Mouse (Mus musculus) macrophage (primary cell): Measurements from ENCODE around the gene Krt77. TPM values are rescaled to one million over a fixed set of nuclear protein-coding genes. Genes with fewer than 3 reads are reported as not detected.

Experiments used
- H3K27ac ChIP-seq: fragments of 350-480 bp; formaldehyde crosslinking; 2 replicates; pipeline ENCODE4 v1.9.0; 2021
- H3K36me3 ChIP-seq: fragments of 350-480 bp; formaldehyde crosslinking; 2 replicates; pipeline ENCODE4 v1.9.0; 2021; ENCODE audit errors: inconsistent target
- H3K4me3 ChIP-seq: fragments of 350-480 bp; formaldehyde crosslinking; 2 replicates; pipeline ENCODE4 v1.9.0; 2021; ENCODE audit errors: inconsistent target
- H3K79me2 ChIP-seq: fragments of 350-480 bp; formaldehyde crosslinking; 2 replicates; pipeline ENCODE4 v1.9.0; 2021; ENCODE audit errors: inconsistent target
- WGBS: methylation state at CpG from one replicate; pipeline ENCODE4 v1.1.7; 2026; ENCODE audit warnings: inconsistent platforms; ENCODE audit not compliant: missing documents; 5-methylcytosine and 5-hydroxymethylcytosine counted together
- polyA plus RNA-seq: library from polyadenylated mRNA; stranded (reverse); fragments of 250-400 nt; gene quantifications from 3 replicates; pipeline ENCODE4 v1.2.4, GENCODE M21; 2018; ENCODE audit warnings: inconsistent platforms
- total RNA-seq, 78 experiments: library from RNA; depleted of rRNA; stranded (reverse); fragments of 250-400 nt; gene quantifications; 1 replicate in 9 of 78; 2 replicates in 24 of 78; 3 replicates in 43 of 78; 4 replicates in 2 of 78; pipeline ENCODE4 v1.2.4; 2018; ENCODE audit warnings: inconsistent platforms in 56 of 78

Krt77 gene
- total RNA-seq (2018; cell fraction: chromatin; rRNA removed) = not detected
- not detected for total RNA-seq (2018; cell fraction: cytosol; rRNA removed)
- total RNA-seq (2018; cell fraction: nucleus; rRNA removed) = not detected
- polyA plus RNA-seq = not detected in 3 replicates

DNA sequence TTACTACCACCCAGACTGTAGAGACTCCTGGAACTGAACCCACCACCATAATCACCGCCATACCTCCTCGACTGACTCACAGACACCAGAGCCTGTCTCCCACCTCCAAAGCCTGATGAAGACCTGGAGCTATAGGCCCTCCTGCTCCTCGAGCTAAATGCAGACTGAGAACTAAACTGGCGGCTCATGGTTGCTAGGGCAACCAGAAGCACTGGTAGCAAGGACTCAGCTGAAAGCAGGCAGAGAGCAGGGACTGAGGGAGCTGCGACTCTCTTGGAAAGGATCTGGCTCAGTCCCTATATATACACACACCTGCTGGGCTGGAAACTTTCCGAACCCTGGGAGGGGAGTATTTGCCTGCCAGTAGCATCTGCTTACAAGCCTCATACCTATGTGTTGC lies at the start of gene Krt77:
TSS of gene Krt77 (minus strand) at position 275 of the 400 bp plus-strand sequence.
- no peak within 1 kb of the TSS for H3K27ac ChIP-seq
- no peaks in the 10 kb centered on the region for H3K79me2 ChIP-seq
- H3K36me3 ChIP-seq = no peaks in the 10 kb centered on the region
- 52% methylated on average over 6 of the region's 6 CpGs for WGBS
- no peak within 1 kb of the TSS for H3K4me3 ChIP-seq

DNA sequence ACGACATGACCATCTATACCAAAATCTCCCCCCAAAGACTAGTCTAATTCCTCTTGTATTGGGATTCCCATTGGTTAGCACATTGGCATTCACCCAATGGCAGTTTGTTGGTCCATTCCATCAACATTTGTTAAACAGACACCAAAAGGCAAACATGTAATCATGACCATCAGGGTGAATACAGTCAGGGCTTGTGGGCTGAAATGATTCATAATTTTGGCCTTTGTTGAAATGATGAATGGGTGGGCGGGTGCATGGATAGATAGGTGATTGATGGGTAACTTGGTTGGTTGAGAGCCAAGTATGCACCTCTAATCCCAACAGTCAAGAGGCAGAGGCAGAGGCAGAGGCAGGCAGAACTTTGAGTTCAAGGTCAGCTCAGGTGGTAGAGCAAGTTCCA lies 46.6 kb upstream of the Krt77 start:
- 69% methylated on average over 2 of the region's 2 CpGs for WGBS
- no peak overlapping the region for H3K4me3 ChIP-seq
- no peaks in the 10 kb centered on the region for H3K79me2 ChIP-seq
- H3K36me3 ChIP-seq = no peaks in the 10 kb centered on the region
- no peak overlapping the region for H3K27ac ChIP-seq

DNA sequence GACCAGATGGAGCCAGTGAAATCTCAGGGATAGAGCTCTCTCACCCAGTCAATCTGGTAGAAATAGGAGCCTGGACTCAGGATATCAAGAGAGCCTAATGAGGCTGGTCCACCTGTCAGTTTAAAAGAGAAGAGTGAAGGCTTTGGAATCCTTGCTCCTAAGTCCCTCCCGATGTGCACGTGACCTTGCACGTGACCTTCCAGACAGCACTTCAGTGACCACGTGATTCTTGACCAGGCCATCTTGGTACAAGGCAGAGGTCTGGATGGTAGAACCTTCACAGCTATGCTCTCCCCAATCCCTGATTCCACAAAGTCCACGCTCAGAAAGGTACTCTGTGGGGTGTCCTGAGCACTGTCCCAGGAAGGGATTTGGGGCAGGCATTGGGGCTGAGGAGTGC lies 35.3 kb upstream of the Krt77 start:
- H3K79me2 ChIP-seq = no peaks in the 10 kb centered on the region
- H3K4me3 ChIP-seq = no peak overlapping the region
- WGBS = 86% methylated on average over 5 of the region's 5 CpGs
- H3K27ac ChIP-seq = no peak overlapping the region
- no peaks in the 10 kb centered on the region for H3K36me3 ChIP-seq

DNA sequence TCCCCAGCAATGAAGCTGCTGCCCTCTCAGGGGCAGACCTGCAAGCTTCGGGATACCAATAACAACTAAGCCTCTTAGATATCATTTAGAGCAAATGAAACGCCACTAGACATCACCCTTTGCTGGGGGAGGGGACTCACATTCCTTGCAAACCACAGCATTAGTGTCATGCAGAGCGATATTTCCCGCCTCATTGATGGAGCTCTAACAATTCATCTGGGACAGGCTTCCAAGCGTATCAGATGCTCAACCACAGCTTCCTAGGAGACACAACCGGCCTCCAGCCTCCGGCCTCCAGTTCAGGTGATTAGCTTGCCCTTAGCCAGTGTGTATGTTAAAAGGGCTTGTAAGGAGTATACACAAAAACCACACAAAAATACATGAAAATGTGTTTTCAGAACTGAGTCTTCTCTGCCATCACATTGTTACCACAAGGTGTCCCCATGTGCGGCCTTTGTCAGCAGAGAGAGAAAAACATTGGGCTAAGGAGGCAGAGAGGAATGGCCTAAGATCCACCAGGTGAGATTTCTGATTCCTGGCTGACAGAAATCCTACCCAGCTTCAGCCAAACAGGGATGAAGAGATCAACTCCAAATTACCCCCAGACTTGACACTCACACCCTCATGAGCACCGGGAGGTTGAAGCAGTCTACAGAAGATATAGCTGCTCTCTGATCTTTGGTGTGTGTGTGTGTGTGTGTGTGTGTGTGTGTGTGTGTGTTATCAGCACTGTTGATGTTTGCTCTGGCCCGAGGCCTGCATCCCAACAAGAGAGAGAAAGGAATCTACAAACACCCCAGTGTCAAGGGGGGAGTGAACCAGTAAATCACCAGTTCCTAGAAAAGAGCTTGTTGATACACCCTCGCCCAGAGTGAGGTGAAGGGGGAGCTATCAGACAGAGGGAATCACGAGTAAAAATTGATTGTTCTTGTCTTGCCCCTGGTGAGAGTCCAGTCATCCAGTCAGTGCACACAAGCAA lies 33.0 kb upstream of the Krt77 start:
- Histone ChIP-seq H3K36me3 (no peaks in the 10 kb centered on the region), H3K79me2 (no peaks in the 10 kb centered on the region), H3K27ac (no peak overlapping the region), H3K4me3 (no peak overlapping the region)
- WGBS = 73% methylated on average over 12 of the region's 12 CpGs

DNA sequence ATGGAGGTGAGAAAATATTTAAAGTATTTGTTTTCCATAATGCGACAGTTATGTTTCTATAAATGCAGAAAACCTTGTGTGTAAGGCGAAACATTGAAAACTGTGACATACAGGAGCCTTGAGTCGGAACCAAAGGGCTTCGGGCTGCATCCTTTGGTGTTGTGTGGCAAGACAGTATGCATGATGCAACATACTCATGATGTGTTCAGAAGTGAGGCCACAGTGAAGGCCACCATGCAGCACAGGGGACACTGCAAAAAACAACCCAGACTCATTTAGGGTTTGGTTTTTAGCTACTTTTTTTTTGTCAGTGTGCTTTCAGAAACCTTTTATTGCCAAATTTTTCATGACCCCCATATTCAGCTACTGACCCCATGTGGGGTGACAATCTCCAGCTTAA lies 25.7 kb upstream of the Krt77 start:
- WGBS = 91% methylated on average over 4 of the region's 4 CpGs
- no peaks in the 10 kb centered on the region for H3K36me3 ChIP-seq
- no peak overlapping the region for H3K27ac ChIP-seq
- no peaks in the 10 kb centered on the region for H3K79me2 ChIP-seq
- H3K4me3 ChIP-seq = no peak overlapping the region

DNA sequence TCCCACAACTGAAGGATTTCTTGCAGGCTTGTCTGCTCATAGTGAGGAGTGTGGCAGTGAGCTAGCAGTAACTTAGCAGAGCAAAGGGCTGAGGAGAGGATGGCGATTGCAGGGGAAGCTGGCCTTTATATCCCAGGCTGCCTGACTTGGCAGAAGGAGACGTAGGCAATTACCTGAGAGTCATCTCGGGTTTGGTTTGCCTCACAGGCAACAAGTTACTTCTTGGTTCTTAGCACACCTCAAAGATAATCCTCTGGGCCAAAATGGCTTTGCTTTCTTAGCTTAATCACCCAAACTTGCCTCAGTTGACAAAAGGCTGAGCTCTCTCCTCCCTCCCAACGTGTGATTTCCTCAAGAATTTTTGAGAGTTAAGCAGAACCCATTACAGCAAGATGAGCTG lies 23.3 kb upstream of the Krt77 start, which contains the start of gene Krt76:
TSS of gene Krt76 (minus strand) at position 101 of the 400 bp plus-strand sequence.
- Histone ChIP-seq H3K79me2 (no peaks in the 10 kb centered on the region), H3K4me3 (no peak within 1 kb of the TSS), H3K27ac (no peak within 1 kb of the TSS), H3K36me3 (no peaks in the 10 kb centered on the region)
- WGBS = 65% methylated on average over 4 of the region's 4 CpGs

DNA sequence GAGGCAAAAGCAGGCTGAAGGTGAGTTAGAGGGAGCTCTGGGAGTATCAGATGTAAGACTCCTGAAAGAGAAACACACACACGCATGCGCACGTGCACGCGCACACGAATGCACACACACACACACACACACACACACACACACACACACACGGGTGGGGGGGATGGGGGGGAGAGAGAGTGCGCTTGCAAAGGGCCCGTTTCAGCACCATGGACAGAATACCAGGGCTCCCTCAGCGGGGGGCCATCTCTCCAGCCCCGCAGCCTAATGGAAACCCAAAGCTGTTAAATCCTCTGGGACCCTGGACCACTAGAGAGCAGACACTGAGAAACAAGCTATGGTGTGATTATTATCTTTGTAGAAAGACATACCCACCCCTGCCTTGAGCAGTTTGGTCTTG lies 10.3 kb upstream of the Krt77 start:
- WGBS = 30% methylated on average over 2 of the region's 11 CpGs
- Histone ChIP-seq H3K4me3 (no peak overlapping the region), H3K27ac (no peak overlapping the region), H3K79me2 (no peaks in the 10 kb centered on the region), H3K36me3 (no peaks in the 10 kb centered on the region)

DNA sequence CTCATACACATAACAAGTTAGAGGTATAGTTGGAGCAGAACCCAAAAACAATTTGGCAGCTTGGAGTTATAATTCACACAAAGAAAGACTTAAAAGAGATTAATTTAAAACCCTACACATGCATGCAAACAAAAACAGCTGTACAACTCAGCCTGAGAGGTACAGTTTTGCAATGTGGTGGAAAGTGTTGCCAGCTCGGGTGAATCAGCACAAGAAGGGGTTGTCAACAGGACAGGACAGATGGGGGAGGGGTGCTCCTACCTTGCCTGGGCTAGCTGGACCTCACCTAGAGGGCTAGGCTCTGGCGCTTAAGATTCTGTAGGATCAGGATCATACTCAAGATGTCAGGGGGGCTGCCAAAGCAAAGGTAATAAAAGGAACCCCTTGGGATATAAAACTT lies 8.5 kb upstream of the Krt77 start:
- no peaks in the 10 kb centered on the region for H3K79me2 ChIP-seq
- WGBS = 50% methylated on average over 2 of the region's 2 CpGs
- H3K27ac ChIP-seq = no peak overlapping the region
- H3K36me3 ChIP-seq = no peaks in the 10 kb centered on the region
- no peak overlapping the region for H3K4me3 ChIP-seq

DNA sequence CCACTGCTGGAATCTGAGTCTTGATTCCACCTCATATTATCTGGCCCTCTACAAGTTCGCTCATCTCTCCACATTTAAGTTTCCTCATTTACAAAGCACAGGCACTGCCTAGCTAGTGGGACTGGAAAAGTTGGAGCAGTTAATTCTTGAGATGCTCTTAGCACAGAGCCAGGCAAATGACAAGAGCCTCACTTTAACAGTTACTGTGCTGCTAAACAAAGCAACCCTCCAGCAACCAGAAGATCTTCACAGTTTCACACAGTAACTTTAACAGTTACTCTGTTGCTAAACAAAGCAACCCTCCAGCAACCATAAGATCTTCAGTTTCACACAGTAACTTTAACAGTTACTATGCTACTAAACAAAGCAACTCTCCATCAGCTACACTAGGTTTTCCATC lies 4.9 kb upstream of the Krt77 start:
- no peaks in the 10 kb centered on the region for H3K36me3 ChIP-seq
- WGBS = 85% methylated on average over 1 of the region's 1 CpGs
- no peak overlapping the region for H3K27ac ChIP-seq
- no peak overlapping the region for H3K4me3 ChIP-seq
- H3K79me2 ChIP-seq = no peaks in the 10 kb centered on the region

DNA sequence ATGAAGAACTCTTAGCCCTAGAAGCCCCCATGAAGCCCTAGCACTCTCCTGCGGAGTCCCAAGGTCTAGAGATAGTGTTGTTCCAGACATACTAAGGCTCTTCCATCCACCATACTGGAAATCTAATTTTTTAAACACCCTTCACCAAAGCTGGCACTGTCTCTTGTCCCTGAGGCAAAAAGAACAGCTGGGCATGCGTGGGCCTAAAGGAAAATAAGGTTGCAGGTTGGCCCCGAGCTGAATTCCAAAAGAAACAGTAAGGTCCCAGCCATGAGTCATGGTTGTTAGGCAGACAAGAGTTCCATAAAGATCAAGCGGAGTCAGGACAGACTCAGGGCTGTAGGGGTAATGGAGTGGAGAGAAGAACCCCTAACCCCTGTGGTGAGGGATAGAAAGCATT lies 3.7 kb upstream of the Krt77 start:
- Histone ChIP-seq H3K27ac (no peak overlapping the region), H3K79me2 (no peaks in the 10 kb centered on the region), H3K4me3 (no peak overlapping the region), H3K36me3 (no peaks in the 10 kb centered on the region)
- WGBS = 79% methylated on average over 4 of the region's 4 CpGs

DNA sequence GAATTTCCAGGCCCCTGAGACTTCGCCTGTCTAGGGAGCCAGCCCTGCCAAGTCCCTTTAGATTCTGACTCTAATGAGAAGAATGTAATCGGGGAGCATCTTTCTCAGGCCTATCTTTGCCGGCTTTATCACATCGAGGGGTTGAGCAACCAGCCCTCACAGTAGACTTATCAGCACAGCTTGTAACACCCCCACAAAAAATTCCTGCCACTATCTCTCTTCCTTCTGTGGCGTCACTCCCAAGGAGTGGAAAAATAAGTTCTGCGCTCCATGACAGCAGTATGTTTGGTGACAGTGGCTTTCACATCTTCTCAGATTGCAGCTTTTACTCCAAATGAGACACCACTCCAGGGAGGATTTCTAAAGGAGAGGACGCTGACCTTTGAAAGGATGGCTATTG lies 2.8 kb downstream of the Krt77 start:
- no peaks in the 10 kb centered on the region for H3K79me2 ChIP-seq
- no peak overlapping the region for H3K4me3 ChIP-seq
- 86% methylated on average over 7 of the region's 7 CpGs for WGBS
- no peak overlapping the region for H3K27ac ChIP-seq
- no peaks in the 10 kb centered on the region for H3K36me3 ChIP-seq

DNA sequence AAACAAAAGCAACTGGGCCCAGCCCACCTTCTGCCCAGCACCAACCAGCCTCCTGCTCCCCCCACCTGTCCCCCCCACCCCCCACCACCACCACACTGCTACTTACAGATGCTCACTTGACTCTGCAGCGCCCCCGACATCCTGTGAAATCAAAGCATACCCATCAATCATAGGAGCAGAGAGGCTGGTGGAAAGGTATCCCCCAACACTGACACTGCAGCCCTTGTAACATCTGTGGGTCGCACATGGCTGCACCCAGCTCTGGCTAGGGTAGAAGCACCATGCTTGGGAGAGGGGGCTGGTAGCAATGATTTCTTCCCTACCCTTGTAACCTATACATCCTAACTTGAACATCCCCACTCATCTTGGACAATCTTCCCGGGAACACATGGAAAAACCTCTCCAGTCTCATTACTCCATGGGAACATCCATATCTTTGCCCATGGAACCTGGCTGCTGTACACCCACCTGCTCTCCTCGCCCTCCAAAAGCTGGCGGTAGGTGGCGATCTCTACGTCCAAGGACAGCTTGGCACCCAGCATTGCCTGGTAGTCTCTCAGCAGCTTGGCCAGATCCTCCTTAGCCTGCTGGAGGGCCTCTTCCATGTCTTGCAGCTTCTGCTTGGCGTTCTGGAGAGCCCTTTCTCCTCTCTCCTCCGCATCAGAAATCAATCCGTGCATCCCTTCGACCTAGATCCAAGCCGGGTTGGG lies 8.9 kb downstream of the Krt77 start:
- 61% methylated on average over 13 of the region's 13 CpGs for WGBS
- no peaks in the 10 kb centered on the region for H3K36me3 ChIP-seq
- H3K4me3 ChIP-seq = no peak overlapping the region
- H3K27ac ChIP-seq = no peak overlapping the region
- no peaks in the 10 kb centered on the region for H3K79me2 ChIP-seq

DNA sequence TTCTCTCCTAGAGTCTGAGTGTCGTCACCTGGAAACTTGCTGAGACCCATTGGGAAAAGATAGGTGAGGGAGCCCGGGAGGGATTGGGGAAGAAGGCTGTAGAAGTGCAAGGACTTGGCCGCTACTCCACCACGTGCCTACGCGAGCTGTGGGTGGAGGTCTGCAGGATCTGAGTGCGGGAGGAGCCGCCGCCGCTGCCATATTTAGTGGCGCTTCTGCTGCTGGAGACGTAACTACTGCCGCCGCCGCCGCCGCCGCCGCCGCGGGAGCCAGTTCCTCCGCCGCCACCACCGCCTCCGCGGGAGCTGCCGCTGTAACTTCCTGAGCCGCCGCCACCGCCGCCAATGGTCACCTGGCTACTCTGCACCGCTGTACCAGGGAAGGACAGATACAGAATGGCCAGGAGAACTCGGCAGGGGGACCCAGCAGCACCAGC lies 9.8 kb downstream of the Krt77 start:
- H3K79me2 ChIP-seq = no peaks in the 10 kb centered on the region
- H3K4me3 ChIP-seq = no peak overlapping the region
- 2% methylated on average over 33 of the region's 33 CpGs for WGBS
- H3K36me3 ChIP-seq = no peaks in the 10 kb centered on the region
- no peak overlapping the region for H3K27ac ChIP-seq

DNA sequence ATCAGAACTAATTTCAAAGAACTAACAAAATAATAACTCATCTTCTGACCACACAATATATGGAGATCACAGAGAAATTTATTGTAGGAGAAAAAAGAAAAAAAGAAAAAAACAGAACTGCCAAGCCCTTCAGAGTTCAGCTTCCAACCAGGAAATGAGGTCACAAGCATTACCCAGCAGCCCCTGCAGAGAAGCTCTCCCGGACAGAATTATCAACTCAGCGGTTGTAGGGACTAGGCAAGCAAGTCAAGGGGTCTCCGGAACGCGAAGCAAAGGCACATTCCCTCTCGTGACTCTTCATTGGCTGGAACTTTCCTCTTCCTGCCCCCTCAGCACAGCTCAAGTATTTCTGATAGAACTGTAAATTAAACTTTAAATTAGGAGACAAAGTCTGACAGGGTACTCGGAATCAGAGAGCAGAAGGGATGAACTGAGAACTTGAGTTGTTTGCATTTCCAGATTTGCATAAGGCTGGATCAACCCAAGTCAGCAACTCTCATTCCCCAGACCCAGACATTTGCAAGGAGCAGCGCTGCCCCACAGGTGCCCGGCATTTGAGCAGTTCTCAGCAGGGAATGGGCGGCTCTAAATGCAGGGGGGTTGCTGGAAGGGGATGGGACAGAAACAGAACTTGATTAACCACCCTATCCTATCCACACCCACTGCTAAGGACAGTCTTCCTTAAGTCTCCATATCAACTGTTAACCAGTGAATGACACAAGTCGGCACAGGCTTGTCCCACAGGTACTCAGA lies 10.7 kb downstream of the Krt77 start:
- no peaks in the 10 kb centered on the region for H3K79me2 ChIP-seq
- H3K27ac ChIP-seq = no peak overlapping the region
- no peaks in the 10 kb centered on the region for H3K36me3 ChIP-seq
- no peak overlapping the region for H3K4me3 ChIP-seq
- WGBS = 23% methylated on average over 11 of the region's 11 CpGs
